Mouse (Mus musculus) lung, adult 2 months (tissue): ENCODE data around the gene Adgrv1.

Experiments used
- CTCF ChIP-seq: fragments of 200-500 bp; IDR thresholded peaks from 2 replicates; pipeline ENCODE4 v1.5.1; 2011; ENCODE audit warnings: mild to moderate bottlenecking, low read length, control low read depth; ENCODE audit not compliant: insufficient read depth
- POLR2A ChIP-seq: fragments of 200-500 bp; IDR thresholded peaks from 2 replicates; pipeline ENCODE4 v1.6.1; 2011; ENCODE audit warnings: low read depth, mild to moderate bottlenecking, control low read depth, low read length, borderline replicate concordance; ENCODE audit errors: extremely low read depth

GRCm38 (mm10) chr13:81424002-81424401 is 209.0 kb downstream of the Adgrv1 start:
- TF ChIP-seq CTCF (no peak), POLR2A (no peak)
